Mouse (Mus musculus) G1E-ER4 (cell line): ENCODE results near the gene Mob3a. TPM values are rescaled to one million over a fixed set of nuclear protein-coding genes. Genes with fewer than 3 reads are reported as not detected.

ENCODE experiments used
- GATA1 ChIP-seq: IDR thresholded peaks from one replicate; pipeline ENCODE4 v1.8.0; 2012; ENCODE audit warnings: low read length, inconsistent platforms
- polyA plus RNA-seq: library from polyadenylated mRNA; stranded (reverse); fragments of >175 nt; gene quantifications from 2 replicates; pipeline ENCODE4 v1.2.3, GENCODE M21; 2012

Mob3a gene
- polyA plus RNA-seq: 30.7 and 34.7 TPM in 2 replicates

DNA sequence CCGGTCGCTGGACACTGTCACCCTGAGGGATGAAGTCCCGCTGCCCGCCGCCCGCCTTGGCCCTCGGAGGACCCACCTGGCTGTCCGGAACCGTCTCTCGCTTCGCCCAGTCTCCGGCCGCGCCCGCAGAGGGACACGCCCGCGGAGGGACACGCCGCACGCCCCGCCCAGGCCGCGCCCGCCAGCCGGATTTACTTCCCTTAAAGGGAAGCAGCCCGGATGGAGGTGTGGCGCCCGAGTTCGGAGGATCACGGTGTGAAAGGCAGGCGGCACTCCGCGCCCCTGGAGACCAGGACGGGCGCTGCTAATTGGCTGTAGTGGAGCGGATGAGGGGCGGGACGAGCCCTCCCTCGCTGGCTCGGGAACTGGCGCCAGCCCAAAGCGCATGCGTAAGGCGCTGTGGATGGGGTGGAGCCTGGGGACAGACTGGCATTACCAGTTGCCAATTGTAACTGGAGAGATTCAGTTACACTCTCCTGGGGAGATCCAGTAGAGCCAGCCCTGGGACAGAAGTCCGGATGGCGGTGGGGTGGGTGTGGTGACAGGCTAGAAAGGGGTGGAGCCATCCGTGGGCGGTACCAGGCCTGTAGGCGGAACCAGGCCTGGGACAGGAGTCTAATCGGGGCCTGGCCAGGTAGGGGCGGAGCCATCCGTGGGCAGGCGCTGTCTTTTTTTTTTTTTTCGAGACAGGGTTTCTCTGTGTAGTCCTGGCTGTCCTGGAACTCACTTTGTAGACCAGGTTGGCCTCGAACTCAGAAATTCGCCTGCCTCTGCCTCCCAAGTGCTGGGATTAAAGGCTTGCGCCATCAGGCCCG is at the start of gene Mob3a, which contains the start of gene Izumo4:
Gene Mob3a, minus strand, starts transcription at position 257 of the 815 bp plus-strand sequence.
Gene Izumo4, plus strand, starts transcription at position 464 of the 815 bp plus-strand sequence.
- TF ChIP-seq GATA1: no peak

DNA sequence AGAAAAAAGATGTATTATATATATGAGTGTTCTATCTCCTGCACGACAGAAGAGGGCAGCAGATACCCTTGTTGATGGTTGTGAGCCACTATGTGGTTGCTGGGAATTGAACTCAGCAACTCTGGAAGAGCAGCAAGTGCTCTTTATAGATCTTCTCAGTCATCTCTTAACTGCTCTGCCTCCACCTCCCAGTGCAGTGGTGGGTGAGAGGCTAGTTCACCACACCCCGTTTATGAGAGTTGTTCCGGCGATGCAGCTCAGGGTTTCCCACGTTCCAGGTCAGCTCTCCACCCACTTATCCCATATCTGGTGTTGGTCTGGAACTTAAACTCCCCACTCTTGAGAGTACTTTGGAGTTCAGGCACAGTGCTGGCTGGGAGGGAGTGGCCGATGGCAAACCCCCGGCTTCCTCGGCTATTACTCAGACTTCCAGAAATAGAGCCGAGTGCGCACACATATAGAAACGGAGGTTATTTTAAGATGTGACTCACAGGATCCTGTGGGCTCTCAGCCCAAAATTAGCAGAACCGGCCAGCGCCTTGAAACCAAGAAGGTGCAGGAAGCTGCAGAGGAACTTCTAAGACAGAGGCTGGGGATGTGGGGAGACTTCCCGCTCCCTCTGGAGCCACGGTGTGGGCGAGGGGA is 49.5 kb upstream of the Mob3a start:
- TF ChIP-seq GATA1: no peak

DNA sequence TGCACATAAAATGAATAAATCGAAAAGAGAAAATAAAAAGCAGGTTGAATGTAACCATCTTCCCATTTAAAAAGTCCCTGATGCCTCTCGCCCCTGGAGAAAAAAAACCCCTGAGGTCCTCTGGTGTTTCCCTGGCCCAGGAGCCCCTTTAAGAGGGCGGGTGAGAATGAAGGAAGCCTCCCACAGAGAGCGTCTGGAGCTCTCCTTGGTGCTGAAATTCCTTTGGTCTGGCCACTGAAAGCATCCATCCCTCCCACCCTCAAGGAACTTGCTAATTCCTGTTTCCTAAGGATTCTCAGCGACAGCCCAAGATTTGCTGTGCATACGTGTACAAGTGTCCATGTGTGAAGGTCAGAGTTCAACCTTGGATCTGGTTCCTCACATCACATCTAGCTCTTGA is 46.8 kb upstream of the Mob3a start:
- TF ChIP-seq GATA1: no peak

- TF ChIP-seq GATA1: no peak
These were observed 45.6 kb upstream of the Mob3a start for GRCm38 (mm10) chr10:80747410-80747809.

GRCm38 (mm10) chr10:80744262-80744661 is 42.5 kb upstream of the Mob3a start:
- no peak for TF ChIP-seq GATA1

- no peak for TF ChIP-seq GATA1
These were observed 40.6 kb upstream of the Mob3a start, which contains the start of gene Ap3d1 for GRCm38 (mm10) chr10:80742180-80742978. Ap3d1 (minus strand) TSS chr10:80742264.

DNA sequence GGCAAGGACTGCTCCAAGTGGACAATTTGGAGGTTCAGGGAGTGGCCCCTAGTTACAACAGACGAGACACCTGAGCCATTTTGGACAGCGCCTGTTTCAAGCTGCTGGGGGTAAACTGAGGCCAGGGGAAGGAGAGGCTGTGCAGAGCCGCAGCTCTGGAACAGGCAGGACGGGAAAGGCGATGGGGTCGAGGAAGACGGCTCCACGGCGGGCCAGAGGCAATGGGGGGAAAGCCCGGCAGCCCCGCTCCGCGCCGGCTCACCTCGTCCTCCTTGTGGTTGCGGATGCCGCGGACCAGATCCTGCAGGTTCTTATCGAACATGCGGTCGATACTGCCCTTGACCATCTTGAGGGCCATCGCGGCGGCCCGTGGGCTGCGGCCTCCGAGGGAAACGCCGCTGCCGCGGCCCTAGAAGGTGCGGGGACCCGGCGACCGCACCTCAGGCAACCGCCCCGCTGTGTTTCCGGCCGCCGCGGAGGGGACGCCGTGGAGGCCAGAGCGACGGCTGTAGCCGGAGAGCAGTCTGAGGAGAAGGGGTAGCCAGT is 39.9 kb upstream of the Mob3a start:
- no peak for TF ChIP-seq GATA1

GRCm38 (mm10) chr10:80741146-80741545 is 39.4 kb upstream of the Mob3a start:
- no peak for TF ChIP-seq GATA1

DNA sequence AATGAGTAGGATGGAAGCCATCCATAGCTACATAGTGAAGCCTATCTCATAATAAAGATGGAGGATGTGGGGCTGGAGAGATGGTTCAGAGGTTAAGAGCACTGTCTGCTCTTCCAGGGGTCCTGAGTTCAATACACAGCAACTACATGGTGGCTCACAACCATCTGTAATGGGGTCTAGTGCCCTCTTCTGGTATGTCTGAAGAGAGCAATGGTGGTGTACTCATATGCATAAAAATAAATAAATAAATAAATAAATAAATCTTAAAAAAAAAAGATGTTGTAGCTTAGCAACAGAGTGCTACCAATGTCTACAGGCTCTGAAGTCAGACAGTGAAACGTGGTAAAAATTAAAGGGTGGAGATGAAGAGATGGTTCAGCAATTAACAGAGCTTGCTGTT is 36.9 kb upstream of the Mob3a start:
- TF ChIP-seq GATA1: no peak

DNA sequence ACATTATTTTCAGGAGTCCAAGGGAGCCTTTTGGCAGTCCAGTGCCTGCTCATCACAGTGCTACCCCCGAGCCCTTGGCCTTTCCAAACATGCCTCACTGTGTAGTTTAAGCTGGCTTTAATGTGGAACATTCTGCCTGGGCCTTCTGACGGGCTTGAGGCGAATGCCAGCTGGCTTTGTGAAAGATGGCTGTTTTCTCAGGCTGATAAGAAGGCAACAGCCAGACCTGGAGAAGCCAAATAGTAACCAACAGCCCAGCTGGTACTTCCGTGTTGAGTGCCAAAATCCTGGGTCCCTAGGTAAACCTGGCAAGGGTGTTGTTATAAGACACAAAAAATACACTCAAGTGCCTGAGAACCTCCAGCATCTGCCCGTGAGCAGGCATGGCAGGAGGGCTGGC is 35.0 kb upstream of the Mob3a start:
- no peak for TF ChIP-seq GATA1

DNA sequence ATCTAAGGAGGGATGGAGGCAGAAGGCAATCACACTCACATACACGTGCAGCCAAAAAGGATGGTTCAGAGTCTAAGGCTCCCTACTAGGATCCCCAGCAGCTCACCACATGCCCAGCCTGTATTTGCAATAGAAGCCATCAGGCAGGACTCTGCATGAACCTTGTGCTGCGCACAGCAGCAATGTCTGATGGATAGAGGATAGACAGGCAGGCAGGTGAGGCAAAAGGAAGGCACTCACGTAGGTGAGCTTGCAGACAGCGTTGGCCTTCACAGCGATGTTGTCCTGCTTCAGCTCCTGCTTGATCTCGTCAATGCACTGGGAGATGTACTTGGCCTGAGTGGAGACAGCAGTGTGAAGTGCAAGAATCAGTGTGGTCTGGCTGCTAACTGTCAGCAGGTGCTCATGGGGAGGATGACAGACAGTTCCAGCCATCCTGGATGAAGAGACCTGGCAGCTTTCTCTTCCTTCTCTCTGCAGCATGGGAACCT is 30.9 kb upstream of the Mob3a start:
- TF ChIP-seq GATA1: no peak

- no peak for TF ChIP-seq GATA1
These were observed 25.8 kb upstream of the Mob3a start for GRCm38 (mm10) chr10:80727369-80728127.

- TF ChIP-seq GATA1: no peak
These were observed 15.5 kb upstream of the Mob3a start for GRCm38 (mm10) chr10:80717281-80717680.

DNA sequence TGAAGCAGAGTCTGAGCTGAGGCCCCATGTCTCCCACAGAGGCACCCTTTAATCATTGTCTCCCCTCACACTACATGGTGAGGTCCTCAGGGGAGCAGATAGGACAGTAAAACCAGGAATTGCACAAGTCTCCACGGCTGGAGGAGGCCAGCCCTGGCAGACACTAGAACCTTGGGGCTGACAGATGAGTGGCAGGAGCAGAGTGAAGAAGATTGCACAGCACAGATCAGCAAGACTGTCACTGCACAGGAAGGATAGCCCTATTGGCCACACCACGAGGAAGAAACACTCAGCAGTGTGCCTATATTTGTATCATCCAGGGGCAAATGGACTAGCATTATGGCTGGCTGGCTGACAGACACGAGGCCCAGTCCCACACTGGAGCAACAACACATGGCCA is 9.1 kb upstream of the Mob3a start:
- no peak for TF ChIP-seq GATA1

- no peak for TF ChIP-seq GATA1
These were observed 3.7 kb upstream of the Mob3a start for GRCm38 (mm10) chr10:80705479-80705878.

DNA sequence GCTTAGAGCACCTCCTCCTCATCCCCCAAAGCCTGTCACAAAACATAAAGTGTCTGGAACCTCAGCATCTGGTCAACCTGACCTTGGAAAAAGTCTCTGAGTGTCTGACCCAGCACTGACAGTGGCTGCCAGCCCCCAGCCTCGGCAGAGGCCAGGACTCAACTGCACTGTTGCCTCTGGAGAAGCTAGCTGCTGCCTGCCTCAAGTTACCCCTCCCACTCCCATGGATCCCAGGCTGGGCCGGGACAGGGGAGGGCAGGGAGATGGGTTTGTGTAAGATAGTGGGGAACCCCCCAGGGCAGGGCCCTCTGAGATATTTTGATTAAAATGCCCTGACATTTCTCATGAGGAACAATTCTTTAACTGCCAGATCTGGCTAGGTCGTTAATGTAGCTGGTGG is 3.3 kb upstream of the Mob3a start:
- no peak for TF ChIP-seq GATA1
